Mouse (Mus musculus) lung, postnatal 0 days (tissue): ENCODE measurements at regions not wholly inside any gene's neighbourhood (a gene's known extent, or its start where the extent isn't known, plus 50 kb on each side); places are given as distances from the start of the nearest gene placed in this dataset.

Experiments
- ATAC-seq: fragments of 200-750 bp; cut with Nextera tagmentation; 2 replicates; pipeline ENCODE4 v1.8.0; 2017; ENCODE audit warnings: moderate library complexity
- DNase-seq: peaks from one replicate; pipeline ENCODE4 v3.0.0-alpha.2; 2016; ENCODE audit warnings: low spot score
- H3K27ac ChIP-seq: fragments of 300-500 bp; sonication (generic); 2 replicates; pipeline ENCODE4 v1.5.1; 2014; ENCODE audit warnings: antibody characterized with exemption, mild to moderate bottlenecking, low read length, mixed read lengths
- H3K27me3 ChIP-seq: fragments of 300-500 bp; sonication (generic); replicated peaks from 2 replicates; pipeline ENCODE4 v1.6.1; 2014; ENCODE audit warnings: low read length, mixed read lengths; ENCODE audit not compliant: insufficient read depth
- H3K36me3 ChIP-seq: fragments of 300-500 bp; sonication (generic); 2 replicates; pipeline ENCODE4 v1.6.1; 2014; ENCODE audit warnings: low read length, mixed read lengths; ENCODE audit not compliant: insufficient read depth
- H3K4me1 ChIP-seq: fragments of 300-500 bp; sonication (generic); 2 replicates; pipeline ENCODE4 v1.6.1; 2014; ENCODE audit warnings: antibody characterized with exemption, low read depth, low read length, mixed read lengths; ENCODE audit not compliant: insufficient read depth
- H3K4me2 ChIP-seq: fragments of 300-500 bp; sonication (generic); replicated peaks from 2 replicates; pipeline ENCODE4 v1.6.1; 2014; ENCODE audit warnings: low read depth, mild to moderate bottlenecking, low read length, moderate library complexity, mixed read lengths
- H3K4me3 ChIP-seq: fragments of 300-500 bp; sonication (generic); 2 replicates; pipeline ENCODE4 v1.5.1; 2014; ENCODE audit warnings: low read depth, low read length
- H3K9ac ChIP-seq: fragments of 300-500 bp; sonication (generic); replicated peaks from 2 replicates; pipeline ENCODE4 v1.6.1; 2014; ENCODE audit warnings: low read depth, mild to moderate bottlenecking
- H3K9me3 ChIP-seq: fragments of 300-500 bp; sonication (generic); 2 replicates; pipeline ENCODE4 v1.6.1; 2016; ENCODE audit warnings: low read length, mixed read lengths
- CTCF ChIP-seq: IDR thresholded peaks from 2 replicates; pipeline ENCODE4 v1.5.1; 2016; ENCODE audit warnings: antibody characterized with exemption, mild to moderate bottlenecking
- EP300 ChIP-seq: IDR thresholded peaks from 2 replicates; pipeline ENCODE4 v1.6.1; 2016; ENCODE audit warnings: antibody characterized with exemption, mild to moderate bottlenecking, control low read depth
- WGBS: fragments of 180-500 bp; shearing (Covaris S2); extraction: QIAGEN DNeasy Blood & Tissue Kit; methylation state at CpG from one replicate; pipeline ENCODE4 v1.1.7; 2014; 5-methylcytosine and 5-hydroxymethylcytosine counted together

GRCm38 (mm10) chrX:56276348-56276747, 63.7 kb upstream of the Gm773 start:
- H3K9me3 ChIP-seq: no peaks in the 10 kb centered on the region
- H3K4me2 ChIP-seq: no peak overlapping the region
- H3K4me1 ChIP-seq: no peaks in the 10 kb centered on the region
- no peak overlapping the region for H3K9ac ChIP-seq
- H3K27me3 ChIP-seq: no peaks in the 10 kb centered on the region
- H3K4me3 ChIP-seq: no peak overlapping the region
- no peak for ATAC-seq
- DNase-seq: no peak
- no peak for TF ChIP-seq EP300
- TF ChIP-seq CTCF: 0 out of 2 replicates have a peak, but pooled peaks have one; percentile 21
- no peaks in the 10 kb centered on the region for H3K36me3 ChIP-seq
- no peak overlapping the region for H3K27ac ChIP-seq

- DNase-seq (peak; percentile 4), ATAC-seq (no peak)
- Histone ChIP-seq H3K4me3 (no peak overlapping the region), H3K36me3 (no peaks in the 10 kb centered on the region), H3K4me1 (no peaks in the 10 kb centered on the region), H3K9ac (no peak overlapping the region), H3K9me3 (no peaks in the 10 kb centered on the region), H3K27me3 (no peaks in the 10 kb centered on the region), H3K4me2 (no peak overlapping the region), H3K27ac (no peak overlapping the region)
- TF ChIP-seq EP300 (no peak), CTCF (peak; percentile 36)
- WGBS: 0% methylated on average over 1 of the region's 1 CpGs
Measured at GRCm38 (mm10) chrX:56274170-56274569, 61.5 kb upstream of the Gm773 start.

- Histone ChIP-seq H3K27me3 (no peaks in the 10 kb centered on the region), H3K4me1 (no peaks in the 10 kb centered on the region), H3K4me3 (no peak overlapping the region), H3K36me3 (no peaks in the 10 kb centered on the region), H3K9ac (no peak overlapping the region), H3K9me3 (no peaks in the 10 kb centered on the region), H3K4me2 (no peak overlapping the region), H3K27ac (no peak overlapping the region)
- ATAC-seq (no peak), DNase-seq (no peak)
- TF ChIP-seq CTCF (no peak), EP300 (no peak)
- WGBS: 89% methylated on average over 2 of the region's 2 CpGs
Measured at GRCm38 (mm10) chrX:56269706-56270105, 57.0 kb upstream of the Gm773 start.
